Mouse (Mus musculus): Measurements from ENCODE around the gene Megf11. TPM values are rescaled to one million over a fixed set of nuclear protein-coding genes. Genes with fewer than 3 reads are reported as not detected.

The Megf11 gene
- total RNA-seq, 1 experiment from 2014 or later = 0.58 TPM

- ATAC-seq (ENCODE audit: extremely low read depth, insufficient number of reproducible peaks, low FRiP score, poor library complexity, severe bottlenecking) = no peak
These were observed 191.7 kb downstream of the Megf11 start for GRCm38 (mm10) chr9:64577156-64577555.

GRCm38 (mm10) chr9:64578014-64578413 is 192.6 kb downstream of the Megf11 start:
- no peak for ATAC-seq (ENCODE audit: extremely low read depth, insufficient number of reproducible peaks, low FRiP score, poor library complexity, severe bottlenecking)

DNA sequence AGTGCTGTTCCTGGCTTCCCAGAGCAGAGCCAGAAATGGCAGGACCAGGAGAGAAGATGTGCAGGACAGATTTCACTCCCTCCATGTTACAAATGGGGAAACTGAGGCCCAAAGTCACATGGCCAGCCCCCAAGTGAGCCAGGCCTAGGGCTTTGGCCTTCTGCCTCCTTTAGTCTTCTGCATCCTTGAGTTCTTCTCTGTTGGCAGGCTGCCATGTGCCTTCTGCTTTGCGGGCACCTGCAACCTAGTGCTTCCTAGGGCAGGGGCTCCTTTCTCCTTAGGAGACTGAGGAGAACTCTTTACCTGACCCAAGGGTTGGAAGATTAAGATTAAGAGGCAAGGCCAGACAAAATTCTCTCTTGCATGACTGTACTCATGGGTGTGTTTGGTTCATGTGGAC is 193.9 kb downstream of the Megf11 start:
- no peak for ATAC-seq (ENCODE audit: extremely low read depth, insufficient number of reproducible peaks, low FRiP score, poor library complexity, severe bottlenecking)

DNA sequence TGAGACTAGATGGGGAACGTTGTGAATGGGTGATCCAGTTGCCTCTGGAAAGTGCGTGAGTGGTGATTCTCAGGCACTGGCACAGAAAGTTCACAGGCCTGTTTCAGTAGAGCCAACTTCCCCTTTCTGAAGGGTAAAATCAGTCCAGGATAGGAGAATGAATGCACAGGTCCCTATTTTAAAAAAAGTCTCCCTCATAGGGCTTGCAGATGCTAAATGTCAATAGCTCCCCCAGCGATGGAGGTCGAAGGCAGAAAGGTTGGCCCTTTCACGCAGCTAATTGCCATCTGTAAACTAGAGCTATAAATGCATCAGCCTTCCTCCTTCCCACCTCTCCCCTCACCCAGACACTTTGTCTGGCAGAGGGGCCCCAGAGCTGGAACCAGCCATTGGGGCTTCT is 200.9 kb downstream of the Megf11 start:
- ATAC-seq (ENCODE audit: extremely low read depth, insufficient number of reproducible peaks, low FRiP score, poor library complexity, severe bottlenecking) = no peak

DNA sequence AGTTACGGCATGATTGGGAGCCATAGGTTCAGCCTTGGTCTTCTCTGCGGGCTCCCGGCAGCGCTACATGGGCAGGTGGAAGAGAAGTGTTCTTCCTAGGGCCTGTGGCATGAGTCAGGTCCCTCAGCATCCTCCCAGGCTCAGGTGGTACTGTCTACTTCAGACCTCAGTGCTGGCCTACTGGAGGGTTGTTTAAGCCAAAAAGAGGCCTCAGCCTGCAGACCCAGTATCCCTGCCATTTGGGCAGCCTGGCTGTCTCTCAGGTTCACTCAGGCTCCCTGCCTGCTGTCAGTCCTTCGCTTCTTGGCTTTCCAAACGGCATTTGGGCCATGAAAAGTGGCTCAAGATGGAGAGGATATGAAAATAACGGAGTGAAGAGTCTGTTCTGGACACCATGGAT is 202.6 kb downstream of the Megf11 start:
- ATAC-seq (ENCODE audit: extremely low read depth, insufficient number of reproducible peaks, low FRiP score, poor library complexity, severe bottlenecking) = no peak

GRCm38 (mm10) chr9:64590634-64591041 is 205.2 kb downstream of the Megf11 start:
- no peak for ATAC-seq (ENCODE audit: extremely low read depth, insufficient number of reproducible peaks, low FRiP score, poor library complexity, severe bottlenecking)

DNA sequence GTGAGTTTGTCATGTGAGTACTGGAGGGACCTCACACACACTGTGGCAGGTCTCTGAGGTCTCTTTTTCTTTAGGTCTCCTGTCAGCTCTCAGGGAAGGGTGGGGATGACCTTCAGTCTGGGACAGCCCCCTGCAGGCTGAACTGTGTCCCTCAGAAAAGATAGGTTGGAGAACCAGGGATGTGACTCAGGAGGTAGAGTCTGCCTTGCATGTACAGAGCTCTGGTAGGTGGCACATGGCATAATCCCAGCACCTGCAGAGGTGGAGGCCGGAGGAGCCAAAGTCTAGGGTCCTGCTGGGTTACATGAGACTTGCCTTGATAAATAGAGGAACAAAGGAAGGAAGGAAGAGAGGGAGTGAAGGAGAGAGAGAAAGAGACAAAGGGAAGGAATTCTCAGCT is 206.0 kb downstream of the Megf11 start:
- ATAC-seq (ENCODE audit: extremely low read depth, insufficient number of reproducible peaks, low FRiP score, poor library complexity, severe bottlenecking) = no peak

DNA sequence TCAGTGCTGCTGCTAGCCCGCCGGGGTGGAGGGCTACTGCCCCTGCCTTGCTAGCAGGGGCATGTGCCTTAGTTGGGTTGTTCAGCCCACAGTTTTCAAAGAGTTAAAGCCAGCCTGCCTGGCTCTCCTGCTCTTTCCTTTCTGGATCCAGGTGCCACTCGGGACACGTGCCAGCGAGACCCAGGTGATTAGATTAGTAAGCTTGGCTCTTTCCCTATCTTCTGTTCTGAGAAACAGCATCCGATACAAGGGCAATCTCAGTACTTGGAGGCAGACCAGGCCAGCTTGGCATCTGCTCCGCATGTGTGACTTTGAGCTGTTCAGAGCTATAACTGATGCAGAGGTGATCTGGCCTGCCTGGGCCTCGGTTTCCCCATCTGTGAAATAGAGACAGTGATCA is 209.0 kb downstream of the Megf11 start:
- ATAC-seq (ENCODE audit: extremely low read depth, insufficient number of reproducible peaks, low FRiP score, poor library complexity, severe bottlenecking) = no peak

DNA sequence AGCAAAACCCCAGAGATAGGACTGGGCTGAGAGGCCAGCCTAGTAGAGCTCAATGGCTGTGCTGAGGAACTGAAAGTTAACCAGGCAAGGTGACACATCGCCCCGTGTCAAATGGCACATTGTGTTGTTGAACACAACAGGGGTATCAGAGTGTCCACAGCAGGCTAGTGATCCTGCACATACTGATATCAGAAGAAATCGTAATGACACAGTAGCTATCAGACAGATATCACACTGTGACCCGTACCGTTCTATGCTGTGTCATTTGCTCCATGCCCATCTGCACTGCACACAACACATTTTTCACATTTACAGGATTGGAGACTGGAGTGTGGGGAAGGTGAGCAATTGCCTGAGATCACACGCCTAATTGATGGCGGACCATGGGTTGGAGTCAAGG is 213.0 kb downstream of the Megf11 start:
- ATAC-seq (ENCODE audit: extremely low read depth, insufficient number of reproducible peaks, low FRiP score, poor library complexity, severe bottlenecking) = no peak

DNA sequence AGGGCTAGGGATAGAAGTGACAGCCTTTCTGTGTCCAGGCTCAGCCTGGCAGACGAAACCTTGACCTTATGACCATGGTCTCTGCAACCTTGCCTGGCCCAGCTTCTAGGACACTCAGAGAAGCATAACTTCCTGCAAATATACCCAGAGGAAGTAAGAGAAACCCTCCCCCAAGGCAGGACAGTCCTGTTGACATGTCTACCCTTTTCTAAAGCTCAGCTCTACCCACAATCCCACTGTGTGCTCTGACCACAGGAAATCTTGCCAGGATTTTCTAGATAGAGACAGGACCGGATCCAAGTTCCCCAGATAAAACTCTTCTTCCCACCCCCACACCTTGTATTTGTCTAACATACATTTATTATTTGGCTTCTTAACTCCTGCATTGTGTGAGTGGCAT is 215.3 kb downstream of the Megf11 start:
- ATAC-seq (ENCODE audit: extremely low read depth, insufficient number of reproducible peaks, low FRiP score, poor library complexity, severe bottlenecking) = no peak

GRCm38 (mm10) chr9:64602895-64603294 is 217.5 kb downstream of the Megf11 start:
- no peak for ATAC-seq (ENCODE audit: extremely low read depth, insufficient number of reproducible peaks, low FRiP score, poor library complexity, severe bottlenecking)

DNA sequence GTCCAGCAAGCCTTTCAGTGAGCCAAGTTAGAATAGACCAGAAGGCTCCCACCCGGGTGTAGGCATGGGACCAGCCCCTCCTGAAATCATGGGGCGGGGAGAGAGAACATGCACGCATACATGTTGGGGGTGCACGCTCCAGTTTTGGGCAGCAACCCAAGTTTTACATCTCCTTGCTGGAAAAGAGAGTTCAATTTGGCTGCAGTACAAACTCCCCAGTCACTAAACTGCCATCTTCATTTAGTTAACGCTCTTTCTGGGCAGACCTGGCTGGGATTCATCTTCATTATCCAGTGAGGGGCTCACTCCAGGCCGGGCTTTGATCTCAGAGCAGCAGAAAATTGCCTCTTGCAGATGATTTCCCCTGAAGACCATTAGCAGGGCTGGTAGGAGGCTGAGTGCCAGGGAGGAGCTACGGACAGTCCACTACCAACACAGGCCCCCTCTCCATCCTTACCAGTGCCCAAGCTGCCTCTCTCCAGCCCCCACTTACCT is 218.8 kb downstream of the Megf11 start:
- ATAC-seq (ENCODE audit: extremely low read depth, insufficient number of reproducible peaks, low FRiP score, poor library complexity, severe bottlenecking) = no peak

- no peak for ATAC-seq (ENCODE audit: extremely low read depth, insufficient number of reproducible peaks, low FRiP score, poor library complexity, severe bottlenecking)
These were observed 219.8 kb downstream of the Megf11 start for GRCm38 (mm10) chr9:64605077-64605714.

- no peak for ATAC-seq (ENCODE audit: extremely low read depth, insufficient number of reproducible peaks, low FRiP score, poor library complexity, severe bottlenecking)
These were observed 220.4 kb downstream of the Megf11 start for GRCm38 (mm10) chr9:64605735-64606349.

DNA sequence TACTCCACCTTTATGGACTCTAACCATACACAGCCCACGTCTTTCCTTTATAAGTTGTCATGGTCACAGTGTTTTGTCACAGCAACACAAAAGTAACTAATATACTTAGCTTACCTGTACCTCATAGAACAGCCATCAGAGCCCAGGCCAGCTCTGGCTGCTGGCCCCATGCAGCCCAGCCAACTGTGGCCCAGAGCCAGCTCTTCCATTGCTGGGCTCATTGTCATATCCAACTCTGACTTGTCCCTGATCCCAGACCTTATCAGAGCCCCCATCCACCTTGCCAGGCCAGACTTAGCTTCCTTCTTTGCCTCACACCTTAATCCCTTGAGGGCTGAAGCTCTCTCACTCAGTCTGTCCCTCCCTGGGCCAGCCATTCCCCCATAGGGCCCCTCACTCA is 221.6 kb downstream of the Megf11 start:
- no peak for ATAC-seq (ENCODE audit: extremely low read depth, insufficient number of reproducible peaks, low FRiP score, poor library complexity, severe bottlenecking)

DNA sequence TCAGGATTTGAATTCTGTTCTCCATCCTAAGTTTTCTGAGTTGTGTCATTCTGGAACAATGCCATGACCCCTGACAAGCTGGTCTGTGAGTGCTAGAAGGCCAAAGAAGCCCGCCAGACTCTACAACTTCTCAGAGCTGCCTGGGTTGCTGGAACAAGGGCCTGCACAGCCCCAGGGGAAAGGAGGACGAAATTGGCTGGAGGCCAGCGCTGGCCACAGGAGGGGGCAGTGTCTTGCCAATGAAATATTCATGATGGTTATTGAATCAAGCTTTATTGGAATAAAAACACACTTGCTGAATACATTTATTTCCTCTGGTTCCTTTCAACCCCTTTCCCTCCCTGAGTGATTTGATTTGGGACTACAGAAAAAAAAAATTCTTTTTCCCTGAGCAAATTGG is 224.1 kb downstream of the Megf11 start:
- ATAC-seq (ENCODE audit: extremely low read depth, insufficient number of reproducible peaks, low FRiP score, poor library complexity, severe bottlenecking) = no peak

DNA sequence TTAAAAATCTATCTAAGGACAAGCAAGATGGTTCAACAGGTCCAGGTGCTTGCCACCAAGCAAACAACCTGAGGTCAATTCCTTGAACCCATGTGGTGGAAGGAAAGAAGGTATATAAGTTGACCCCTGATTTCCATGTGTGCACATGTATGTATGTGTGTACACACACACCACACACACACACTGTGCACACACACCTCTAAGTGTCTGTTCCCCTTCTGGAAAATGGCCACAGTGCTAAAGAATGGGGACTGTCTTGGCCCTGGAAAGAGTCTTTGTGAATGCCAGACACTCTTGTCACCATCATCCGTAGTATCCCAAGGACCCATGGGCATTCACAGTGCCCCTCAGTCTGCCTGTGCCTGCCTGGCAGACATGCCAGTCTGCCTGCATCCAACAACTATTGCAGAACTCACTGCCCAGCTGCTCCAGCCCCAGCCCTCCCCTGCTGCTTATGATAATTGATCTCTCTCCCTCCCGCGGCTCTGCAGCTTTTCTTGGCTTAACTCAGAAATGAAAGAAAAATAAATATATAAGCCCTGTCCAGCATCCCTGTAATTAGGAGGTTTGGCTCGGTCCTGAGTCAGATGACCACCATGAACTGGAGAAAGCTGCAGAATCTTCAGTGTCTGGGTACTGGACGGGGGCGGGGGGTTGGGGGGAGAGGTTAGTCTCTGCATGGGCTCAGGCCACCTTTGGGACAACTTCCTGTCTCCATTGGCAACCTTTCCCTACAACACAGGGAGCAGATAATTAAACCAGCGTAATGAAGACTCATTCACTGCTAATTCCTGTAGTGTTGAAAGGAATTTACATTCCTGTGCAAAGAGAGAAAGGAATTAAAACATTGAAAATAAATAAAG is 226.9 kb downstream of the Megf11 start:
- no peak for ATAC-seq (ENCODE audit: extremely low read depth, insufficient number of reproducible peaks, low FRiP score, poor library complexity, severe bottlenecking)

GRCm38 (mm10) chr9:64612984-64613649 is 227.7 kb downstream of the Megf11 start:
- ATAC-seq (ENCODE audit: extremely low read depth, insufficient number of reproducible peaks, low FRiP score, poor library complexity, severe bottlenecking) = no peak

DNA sequence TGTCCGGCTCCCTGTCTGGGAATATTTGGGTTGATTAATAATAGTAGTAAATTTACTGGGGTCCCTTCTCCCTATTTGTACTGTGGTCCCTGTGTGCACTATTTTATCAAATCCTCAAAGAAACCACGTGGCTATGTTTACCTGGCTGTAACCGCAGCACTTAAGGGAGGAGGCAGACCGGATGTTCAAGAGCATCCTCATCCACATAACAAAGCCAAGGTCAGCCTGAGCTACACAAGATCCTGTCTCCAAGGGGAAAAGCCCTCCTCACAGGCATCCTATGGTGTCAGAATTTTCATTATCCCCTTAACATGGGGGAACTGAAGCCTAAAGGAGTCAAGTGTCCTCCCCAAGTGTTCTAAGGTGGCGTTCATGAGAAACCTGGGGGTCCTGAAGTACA is 232.0 kb downstream of the Megf11 start:
- ATAC-seq (ENCODE audit: extremely low read depth, insufficient number of reproducible peaks, low FRiP score, poor library complexity, severe bottlenecking) = no peak

All from neutrophil, adult 5-6 weeks (primary cell).